Comparison of ENCODE assay signal across 10 mouse cellular contexts in the genomic region with DNA sequence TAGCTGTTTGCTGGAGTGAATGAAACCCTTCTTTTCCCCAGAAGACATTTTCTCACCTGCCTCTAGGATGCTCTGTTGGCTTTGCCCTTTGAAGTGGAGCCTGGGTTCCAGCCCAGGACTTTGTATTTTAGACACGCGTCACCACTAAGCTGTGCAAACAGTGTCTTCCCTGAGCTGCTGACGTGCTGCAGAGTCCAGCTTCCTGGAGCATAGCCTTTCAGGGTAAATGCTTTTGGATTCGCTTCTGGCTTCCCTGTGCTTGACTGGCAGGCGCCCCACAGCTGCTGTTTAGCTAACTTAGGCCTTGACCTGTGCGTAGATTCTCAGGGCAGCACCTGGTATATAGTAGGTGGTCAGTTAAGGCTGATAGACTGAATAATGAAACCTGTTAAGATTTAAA. TPM values are rescaled to one million over a fixed set of nuclear protein-coding genes. Genes with fewer than 3 reads are reported as not detected.
DNase-seq lines count a peak whose midpoint lies in the region; ATAC-seq and TF ChIP-seq lines count a peak whose summit lies in the region.
"Had no signal": no experiment of that assay in that cellular context is flagged by ENCODE, and none has a peak within 500 bp of the region (broad histone marks: within the 10 kb centered on the region; RNA-seq: fewer than 3 reads in every experiment).

No protein-coding gene starts in this region.

- ATAC-seq in heart, embryonic 13.5 days (ENCODE audit: extremely low read depth, insufficient number of reproducible peaks, low FRiP score, low TSS enrichment) = no peak
- peak; percentile 57; the same call in 1 of the 2 replicates for ATAC-seq in kidney, postnatal 0 days (replicated peaks; ENCODE audit: low FRiP score, low read depth)
- ATAC-seq in megakaryocyte-erythroid progenitor cell, adult 5-6 weeks (replicated peaks; ENCODE audit: low FRiP score, low TSS enrichment, poor library complexity, severe bottlenecking) = no peak
- ATAC-seq: Patski had no signal

- no peaks in the 10 kb centered on the region for H3K9me3 ChIP-seq in heart, embryonic 13.5 days
- no peaks in the 10 kb centered on the region for H3K9me3 ChIP-seq in kidney, postnatal 0 days (replicated peaks; ENCODE audit: low read length)
- H3K9me3 ChIP-seq: embryonic facial prominence, embryonic 12.5 days had no signal

- TF ChIP-seq CTCF in left cerebral cortex, adult 2 months (IDR thresholded peaks at IDR 0.05) = no peak
- no peak for TF ChIP-seq CTCF in kidney, postnatal 0 days (IDR thresholded peaks at IDR 0.05; ENCODE audit: low read depth)
- no peak for TF ChIP-seq CTCF in small intestine, adult 2 months (IDR thresholded peaks at IDR 0.05; ENCODE audit: extremely low read depth, insufficient read length, insufficient replicate concordance, low read depth, low read length)

- intact Hi-C loops in left cerebral cortex, adult 2 months (cut with DNase I) = no loop called here
- intact Hi-C loops in left cerebral cortex, postnatal 4 days (cut with DNase I) = no loop called here

- DNase-seq in left cerebral cortex, adult 2 months (ENCODE audit: extremely low spot score in 1 of 2, low spot score in 2 of 2) = no peak
- no peak for DNase-seq in left cerebral cortex, postnatal 4 days
- DNase-seq in kidney, postnatal 0 days (ENCODE audit: low spot score) = no peak
- no peak for DNase-seq in right cerebral cortex, postnatal 4 days
- DNase-seq: layer of hippocampus, adult 9-11 months had no signal

- H3K4me3 ChIP-seq in left cerebral cortex, adult 2 months = peak overlapping the region; percentile 24; the same call in 1 of the 2 replicates
- H3K4me3 ChIP-seq in heart, embryonic 13.5 days = no peak overlapping the region
- H3K4me3 ChIP-seq in kidney, postnatal 0 days (replicated peaks; ENCODE audit: low read depth, low read length) = no peak overlapping the region
- H3K4me3 ChIP-seq in small intestine, adult 2 months (ENCODE audit: low read depth, low read length) = peak overlapping the region; percentile 39
- H3K4me3 ChIP-seq: embryonic facial prominence, embryonic 12.5 days had no signal

- H3K4me1 ChIP-seq in heart, embryonic 13.5 days = peaks cover 39% of the 10 kb centered on the region
- no peaks in the 10 kb centered on the region for H3K4me1 ChIP-seq in kidney, postnatal 0 days (replicated peaks; ENCODE audit: insufficient read depth, low read length)
- H3K4me1 ChIP-seq in small intestine, adult 2 months (ENCODE audit: control insufficient read depth, insufficient read depth, insufficient read length, low read length) = peaks cover 22% of the 10 kb centered on the region; the same call in 1 of the 2 replicates
- H3K4me1 ChIP-seq: embryonic facial prominence, embryonic 12.5 days had no signal

- 56% methylated on average over 6 of the region's 6 CpGs for WGBS in heart, embryonic 13.5 days
- 67% methylated on average over 6 of the region's 6 CpGs for WGBS in kidney, postnatal 0 days
- 27% methylated on average over 6 of the region's 6 CpGs for WGBS in small intestine, adult 2 months

- no peak for TF ChIP-seq POLR2A in small intestine, adult 2 months (IDR thresholded peaks at IDR 0.05; ENCODE audit: low read depth, low read length)

- peak overlapping the region; percentile 61 for H3K27ac ChIP-seq in left cerebral cortex, adult 2 months
- H3K27ac ChIP-seq in heart, embryonic 13.5 days (replicated peaks) = peak overlapping the region; percentile 13; the same call in 1 of the 2 replicates
- H3K27ac ChIP-seq in kidney, postnatal 0 days = no peak overlapping the region
- peak overlapping the region; percentile 82 for H3K27ac ChIP-seq in small intestine, adult 2 months (ENCODE audit: insufficient read depth, low read depth, low read length)
- H3K27ac ChIP-seq: embryonic facial prominence, embryonic 12.5 days had no signal

- H3K4me2 ChIP-seq in heart, embryonic 13.5 days = peak overlapping the region; percentile 36
- H3K4me2 ChIP-seq in kidney, postnatal 0 days (ENCODE audit: low read length) = no peak overlapping the region
- H3K4me2 ChIP-seq: embryonic facial prominence, embryonic 12.5 days had no signal

- peak overlapping the region; percentile 2; the same call in 1 of the 2 replicates for H3K9ac ChIP-seq in heart, embryonic 13.5 days
- H3K9ac ChIP-seq in kidney, postnatal 0 days (ENCODE audit: low read depth, low read length) = no peak overlapping the region
- H3K9ac ChIP-seq: embryonic facial prominence, embryonic 12.5 days had no signal

- H3K27me3 ChIP-seq in heart, embryonic 13.5 days (replicated peaks) = no peaks in the 10 kb centered on the region
- no peaks in the 10 kb centered on the region for H3K27me3 ChIP-seq in kidney, postnatal 0 days (ENCODE audit: insufficient read depth, low read length)
- no peaks in the 10 kb centered on the region for H3K27me3 ChIP-seq in small intestine, adult 2 months (ENCODE audit: control insufficient read depth, insufficient read depth, low read length)
- H3K27me3 ChIP-seq: embryonic facial prominence, embryonic 12.5 days; Patski had no signal

- peaks cover 12% of the 10 kb centered on the region; the same call in 1 of the 2 replicates for H3K36me3 ChIP-seq in heart, embryonic 13.5 days
- no peaks in the 10 kb centered on the region for H3K36me3 ChIP-seq in kidney, postnatal 0 days (ENCODE audit: insufficient read depth, low read length)
- H3K36me3 ChIP-seq in small intestine, adult 2 months (ENCODE audit: control insufficient read depth, insufficient read depth, low read length) = no peaks in the 10 kb centered on the region
- H3K36me3 ChIP-seq: embryonic facial prominence, embryonic 12.5 days had no signal

RNA-seq across cellular contexts. Expression of a gene that starts 11.7 kb away (rescaled TPM):
- total RNA-seq in left cerebral cortex, adult 2 months (2021) = 10 to 100 TPM in 1 of 2 experiments, 1 to 10 TPM in 1; 9.6 to 10.7 TPM
- 1 to 10 TPM; 8.1 to 9.8 TPM for total RNA-seq in left cerebral cortex, postnatal 4 days (2021)
- polyA plus RNA-seq in heart, embryonic 13.5 days (2015; fragmentation: Nextera tagmentation; extraction: Ambion mirVana) = 13.4 and 14.9 TPM in 2 replicates
- 14.1 and 17.7 TPM in 2 replicates for polyA plus RNA-seq in kidney, postnatal 0 days (2015; fragmentation: Nextera tagmentation; extraction: Ambion mirVana)
- polyA plus RNA-seq in small intestine, adult 2 months (2012; rRNA removed) = 4.6 and 8.9 TPM in 2 replicates
- total RNA-seq in megakaryocyte-erythroid progenitor cell, adult 5-6 weeks (2014; fragmentation: Nextera tagmentation) = 1.5 and 6.1 TPM in 2 replicates
- 5.2 and 6.2 TPM in 2 replicates for total RNA-seq in megakaryocyte-erythroid progenitor cell, adult 5-6 weeks (2017)

Comparison
In these comparisons a context has a peak if more than half of its experiments do, and no peak if none do; other contexts are left out.
1. H3K4me3 ChIP-seq: peak in left cerebral cortex, adult 2 months (single experiment) and small intestine, adult 2 months (single experiment); none in heart, embryonic 13.5 days (single experiment) and kidney, postnatal 0 days (single experiment).